Mouse (Mus musculus): ENCODE measurements at regions not wholly inside any gene's neighbourhood (a gene's known extent, or its start where the extent isn't known, plus 50 kb on each side); places are given as distances from the start of the nearest gene placed in this dataset.
"Not testable (repeated sequence)": the region's sequence is repeated elsewhere in the genome, so short reads cannot be mapped to it uniquely, and the experiment has no call there.

- no peak for DNase-seq
Measured at GRCm38 (mm10) chr10:117472568-117472930, 92.7 kb upstream of the Cpsf6 start.

- no peak for DNase-seq
Measured at GRCm38 (mm10) chr10:117471818-117472567, 92.2 kb upstream of the Cpsf6 start.

GRCm38 (mm10) chr10:117471036-117471817 lies 91.4 kb upstream of the Cpsf6 start:
- DNase-seq: no peak

GRCm38 (mm10) chr10:117470481-117470880 lies 90.7 kb upstream of the Cpsf6 start:
- no peak for DNase-seq

GRCm38 (mm10) chr10:117469573-117470090 lies 89.8 kb upstream of the Cpsf6 start:
- no peak for DNase-seq

- no peak for DNase-seq
Measured at GRCm38 (mm10) chr10:117468931-117469572, 89.2 kb upstream of the Cpsf6 start.

GRCm38 (mm10) chr10:117468381-117468780 lies 88.6 kb upstream of the Cpsf6 start:
- DNase-seq: no peak

GRCm38 (mm10) chr10:117467161-117467560 lies 87.3 kb upstream of the Cpsf6 start:
- no peak for DNase-seq

GRCm38 (mm10) chr10:117466391-117466790 lies 86.6 kb upstream of the Cpsf6 start:
- no peak for DNase-seq

GRCm38 (mm10) chr10:117465671-117466250 lies 85.9 kb upstream of the Cpsf6 start:
- no peak for DNase-seq

GRCm38 (mm10) chr10:117465058-117465660 lies 85.3 kb upstream of the Cpsf6 start:
- no peak for DNase-seq

- not testable (repeated sequence) for DNase-seq
Measured at GRCm38 (mm10) chr10:117464331-117464730, 84.5 kb upstream of the Cpsf6 start.

- no peak for DNase-seq
Measured at GRCm38 (mm10) chr10:117463636-117464035, 83.8 kb upstream of the Cpsf6 start.

- DNase-seq: no peak
Measured at GRCm38 (mm10) chr10:117462921-117463320, 83.1 kb upstream of the Cpsf6 start.

GRCm38 (mm10) chr10:117461791-117462516 lies 82.1 kb upstream of the Cpsf6 start:
- no peak for DNase-seq

GRCm38 (mm10) chr10:117461261-117461660 lies 81.4 kb upstream of the Cpsf6 start:
- no peak for DNase-seq

- DNase-seq: no peak
Measured at GRCm38 (mm10) chr10:117460366-117460730, 80.5 kb upstream of the Cpsf6 start.

GRCm38 (mm10) chr10:117459651-117460365 lies 80.0 kb upstream of the Cpsf6 start:
- DNase-seq: no peak

- DNase-seq: no peak
Measured at GRCm38 (mm10) chr10:117459041-117459475, 79.2 kb upstream of the Cpsf6 start.

- DNase-seq: no peak
Measured at GRCm38 (mm10) chr10:117458271-117459040, 78.6 kb upstream of the Cpsf6 start.

- no peak for DNase-seq
Measured at GRCm38 (mm10) chr10:117457701-117457950, 77.8 kb upstream of the Cpsf6 start.

All from kidney, adult 11 months (tissue).